Mouse (Mus musculus) heart, postnatal 0 days (tissue): Measurements from ENCODE around the gene Olfr33. TPM values are rescaled to one million over a fixed set of nuclear protein-coding genes. Genes with fewer than 3 reads are reported as not detected.
A peak's percentile ranks its signal among the peaks of the same experiment; 100 is the strongest.

Experiments used
- ATAC-seq: fragments of 200-750 bp; cut with Nextera tagmentation; 2 replicates; pipeline ENCODE4 v1.8.0; 2017; ENCODE audit warnings: low read depth, moderate number of reproducible peaks, moderate library complexity; ENCODE audit not compliant: insufficient read depth
- DNase-seq: peaks from one replicate; pipeline ENCODE4 v3.0.0-alpha.2; 2016; ENCODE audit warnings: low spot score
- H3K27ac ChIP-seq: fragments of 300-500 bp; sonication (generic); 2 replicates; pipeline ENCODE4 v1.5.1; 2014; ENCODE audit warnings: low read depth, mild to moderate bottlenecking
- H3K27me3 ChIP-seq: fragments of 300-500 bp; sonication (generic); 2 replicates; pipeline ENCODE4 v1.6.1; 2014; ENCODE audit warnings: low read length, mixed read lengths; ENCODE audit not compliant: control insufficient read depth, insufficient read depth
- H3K36me3 ChIP-seq: fragments of 300-500 bp; sonication (generic); replicated peaks from 2 replicates; pipeline ENCODE4 v1.6.1; 2014; ENCODE audit warnings: low read length, mixed read lengths; ENCODE audit not compliant: control insufficient read depth, insufficient read depth
- H3K4me1 ChIP-seq: fragments of 300-500 bp; sonication (generic); 2 replicates; pipeline ENCODE4 v1.6.1; 2014; ENCODE audit warnings: antibody characterized with exemption; ENCODE audit not compliant: control insufficient read depth, insufficient read depth
- H3K4me2 ChIP-seq: fragments of 300-500 bp; sonication (generic); 2 replicates; pipeline ENCODE4 v1.6.1; 2014; ENCODE audit warnings: low read depth, mild to moderate bottlenecking, low read length, moderate library complexity
- H3K4me3 ChIP-seq: fragments of 300-500 bp; sonication (generic); 2 replicates; pipeline ENCODE4 v1.5.1; 2014; ENCODE audit warnings: low read depth, low read length
- H3K9ac ChIP-seq: fragments of 300-500 bp; sonication (generic); replicated peaks from 2 replicates; pipeline ENCODE4 v1.6.1; 2014; ENCODE audit warnings: low read depth, low read length, mixed read lengths
- H3K9me3 ChIP-seq: fragments of 300-500 bp; sonication (generic); replicated peaks from 2 replicates; pipeline ENCODE4 v1.6.1; 2016; ENCODE audit warnings: low read length; ENCODE audit not compliant: control insufficient read depth
- CTCF ChIP-seq: IDR thresholded peaks from 2 replicates; pipeline ENCODE4 v1.5.1; 2016; ENCODE audit warnings: antibody characterized with exemption, control low read depth, low read depth
- EP300 ChIP-seq: IDR thresholded peaks from 2 replicates; pipeline ENCODE4 v1.6.1; 2016; ENCODE audit warnings: antibody characterized with exemption, low read depth
- whole genome bisulfite sequencing: fragments of 180-500 bp; shearing (Covaris S2); extraction: QIAGEN DNeasy Blood & Tissue Kit; methylation state at CpG from one replicate; pipeline ENCODE4 v1.1.7; 2014; 5-methylcytosine and 5-hydroxymethylcytosine counted together
- polyA plus RNA-seq: library from polyadenylated mRNA; unstranded; fragments of >200 nt; fragmentation: Nextera tagmentation; extraction: Ambion mirVana; gene quantifications from 2 replicates; pipeline ENCODE4 v1.2.1, GENCODE M21; 2015
- total RNA-seq: library from RNA; depleted of rRNA; stranded (reverse); fragments of >200 nt; gene quantifications from 2 replicates; pipeline ENCODE4 v1.2.3, GENCODE M21; 2014; ENCODE audit warnings: low replicate concordance; rRNA removed

Olfr33 gene
- total and polyA plus RNA-seq, 2 experiments from 2014 or later: not detected

DNA sequence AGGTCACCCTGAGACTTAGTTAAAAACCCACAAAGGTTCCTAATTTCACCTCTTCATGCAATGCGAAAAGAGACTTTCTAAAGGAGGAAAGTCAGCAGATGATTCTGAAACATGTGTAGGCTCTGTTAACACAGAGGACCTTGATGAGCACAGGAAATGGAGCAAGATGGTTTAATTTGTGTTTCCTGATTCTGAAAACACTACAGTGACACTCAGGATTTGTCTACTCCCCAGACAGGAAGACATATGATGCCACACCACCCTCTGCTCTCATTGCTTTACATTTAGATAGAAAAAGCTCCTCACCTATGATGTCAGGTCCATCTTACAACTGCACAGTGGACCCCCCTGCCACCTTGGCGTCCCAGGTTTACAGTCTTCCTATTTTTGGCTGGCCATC is 42.6 kb downstream of the Olfr33 start:
- no peak overlapping the region for H3K27ac ChIP-seq
- 70% methylated on average over 2 of the region's 2 CpGs for WGBS
- ATAC-seq (no peak), DNase-seq (no peak)
- no peak overlapping the region for H3K4me3 ChIP-seq
- H3K9me3 ChIP-seq: no peaks in the 10 kb centered on the region
- H3K4me2 ChIP-seq: no peak overlapping the region
- no peaks in the 10 kb centered on the region for H3K27me3 ChIP-seq
- TF ChIP-seq CTCF (no peak), EP300 (no peak)
- no peaks in the 10 kb centered on the region for H3K4me1 ChIP-seq
- H3K9ac ChIP-seq: no peak overlapping the region
- H3K36me3 ChIP-seq: peaks cover 10% of the 10 kb centered on the region; the same call in 1 of the 2 replicates

DNA sequence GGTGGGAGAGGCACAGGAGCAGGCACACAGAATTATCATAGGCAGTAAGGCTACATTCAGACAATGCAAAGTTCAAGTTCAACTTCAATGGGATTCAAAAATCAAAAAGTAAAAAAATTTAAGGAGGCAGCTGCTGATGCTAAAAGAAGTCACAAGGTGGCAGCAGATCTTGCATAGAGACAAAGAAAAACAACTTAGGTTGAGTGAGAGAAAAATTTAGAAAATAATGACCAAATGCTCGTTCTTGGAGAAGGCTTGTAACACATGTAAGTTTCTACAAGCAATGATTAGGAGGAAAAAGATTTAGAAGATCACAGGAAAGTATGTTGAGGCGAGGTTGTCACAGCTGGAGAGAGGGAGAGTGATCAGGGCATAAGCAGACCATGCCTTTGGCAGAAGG is 53.5 kb downstream of the Olfr33 start:
- no peak for ATAC-seq

DNA sequence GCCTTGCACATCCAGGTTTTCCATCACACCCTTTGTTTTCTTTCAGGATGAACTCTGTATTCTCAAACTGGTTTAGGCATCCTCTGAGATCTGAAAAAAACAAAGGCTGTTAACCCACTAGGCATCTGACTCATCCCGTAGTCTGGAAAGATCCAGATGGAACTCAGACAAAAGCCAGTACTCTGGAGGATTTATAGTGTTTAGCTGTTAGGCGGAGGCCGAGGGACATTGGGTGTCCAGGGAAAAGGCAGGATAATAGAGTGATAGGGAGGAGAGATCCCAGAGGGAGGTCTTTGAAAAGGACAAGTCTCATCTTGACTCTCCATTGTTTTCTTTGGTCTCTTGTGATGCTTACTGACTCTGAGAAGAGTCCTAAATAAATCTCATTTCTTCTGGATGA is 54.3 kb downstream of the Olfr33 start, which contains the start of gene Olfr556:
Olfr556 (plus strand) TSS at position 301 of the 400 bp plus-strand sequence.
- DNase-seq (no peak), ATAC-seq (no peak)
- Histone ChIP-seq H3K27me3 (no peaks in the 10 kb centered on the region), H3K4me1 (no peaks in the 10 kb centered on the region), H3K9ac (no peak within 1 kb of the TSS), H3K4me3 (no peak within 1 kb of the TSS), H3K27ac (no peak within 1 kb of the TSS), H3K4me2 (no peak within 1 kb of the TSS), H3K9me3 (no peaks in the 10 kb centered on the region), H3K36me3 (no peaks in the 10 kb centered on the region)
- TF ChIP-seq EP300 (no peak), CTCF (no peak)
- 59% methylated on average over 3 of the region's 3 CpGs for WGBS

More for the DNA sequence above, 53.5 kb downstream of the Olfr33 start:
- H3K9me3 ChIP-seq: no peaks in the 10 kb centered on the region
- no peak overlapping the region for H3K27ac ChIP-seq
- peak; percentile 54 for TF ChIP-seq CTCF
- TF ChIP-seq EP300: no peak
- H3K4me3 ChIP-seq: no peak overlapping the region
- H3K36me3 ChIP-seq: no peaks in the 10 kb centered on the region
- no peak overlapping the region for H3K4me2 ChIP-seq
- DNase-seq: peak; percentile 42
- 26% methylated on average over 2 of the region's 2 CpGs for WGBS
- no peak overlapping the region for H3K9ac ChIP-seq
- H3K4me1 ChIP-seq: no peaks in the 10 kb centered on the region
- H3K27me3 ChIP-seq: no peaks in the 10 kb centered on the region

Other genes starting within 250 kb of the Olfr33 start
Only the 30 nearest of the 32 such genes appear.
- not detected in 2 replicates for gene Olfr543, start 237.4 kb downstream of the Olfr33 start, total RNA-seq
- gene Olfr543, start 237.4 kb downstream of the Olfr33 start, polyA plus RNA-seq: not detected in 2 replicates
- not detected in 2 replicates for gene Olfr544, start 230.8 kb downstream of the Olfr33 start, total RNA-seq
- gene Olfr544, start 230.8 kb downstream of the Olfr33 start, polyA plus RNA-seq: not detected in 2 replicates
- not detected in 2 replicates for gene Olfr545, start 219.5 kb downstream of the Olfr33 start, total RNA-seq
- not detected in 2 replicates for gene Olfr545, start 219.5 kb downstream of the Olfr33 start, polyA plus RNA-seq
- gene Olfr547, start 184.3 kb downstream of the Olfr33 start, total RNA-seq: not detected in 2 replicates
- not detected in 2 replicates for gene Olfr547, start 184.3 kb downstream of the Olfr33 start, polyA plus RNA-seq
- not detected in 2 replicates for gene Olfr548-ps1, start 178.2 kb downstream of the Olfr33 start, total RNA-seq
- not detected in 2 replicates for gene Olfr548-ps1, start 178.2 kb downstream of the Olfr33 start, polyA plus RNA-seq
- not detected in 2 replicates for gene Olfr549, start 169.2 kb downstream of the Olfr33 start, total RNA-seq
- gene Olfr549, start 169.2 kb downstream of the Olfr33 start, polyA plus RNA-seq: not detected in 2 replicates
- 4.0 and 5.6 TPM in 2 replicates for gene Trim21, start 153.6 kb downstream of the Olfr33 start, total RNA-seq
- 0.22 and 0.32 TPM in 2 replicates for gene Trim21, start 153.6 kb downstream of the Olfr33 start, polyA plus RNA-seq
- not detected in 2 replicates for gene Olfr550, start 147.6 kb downstream of the Olfr33 start, total RNA-seq
- not detected in 2 replicates for gene Olfr550, start 147.6 kb downstream of the Olfr33 start, polyA plus RNA-seq
- not detected in 2 replicates for gene Olfr551, start 127.2 kb downstream of the Olfr33 start, total RNA-seq
- not detected in 2 replicates for gene Olfr551, start 127.2 kb downstream of the Olfr33 start, polyA plus RNA-seq
- gene Olfr552, start 121.3 kb downstream of the Olfr33 start, total RNA-seq: not detected in 2 replicates
- gene Olfr552, start 121.3 kb downstream of the Olfr33 start, polyA plus RNA-seq: not detected in 2 replicates
- not detected in 2 replicates for gene Olfr553, start 100.9 kb downstream of the Olfr33 start, total RNA-seq
- not detected in 2 replicates for gene Olfr553, start 100.9 kb downstream of the Olfr33 start, polyA plus RNA-seq
- gene Olfr554, start 80.6 kb downstream of the Olfr33 start, total RNA-seq: not detected in 2 replicates
- gene Olfr554, start 80.6 kb downstream of the Olfr33 start, polyA plus RNA-seq: not detected in 2 replicates
- gene Olfr555, start 60.2 kb downstream of the Olfr33 start, total RNA-seq: not detected in 2 replicates
- gene Olfr555, start 60.2 kb downstream of the Olfr33 start, polyA plus RNA-seq: not detected in 2 replicates
- gene Olfr556, start 54.2 kb downstream of the Olfr33 start, total RNA-seq: not detected in 2 replicates
- not detected in 2 replicates for gene Olfr556, start 54.2 kb downstream of the Olfr33 start, polyA plus RNA-seq
- gene Trim68, start 31.7 kb downstream of the Olfr33 start, total RNA-seq: 10.0 and 22.4 TPM in 2 replicates
- gene Trim68, start 31.7 kb downstream of the Olfr33 start, polyA plus RNA-seq: 8.3 and 8.9 TPM in 2 replicates
- not detected in 2 replicates for gene Olfr557, start 23.2 kb downstream of the Olfr33 start, total RNA-seq
- not detected in 2 replicates for gene Olfr557, start 23.2 kb downstream of the Olfr33 start, polyA plus RNA-seq
- 1.2 and 1.5 TPM in 2 replicates for gene Olfr558, start 16.9 kb downstream of the Olfr33 start, total RNA-seq
- 2.2 and 2.3 TPM in 2 replicates for gene Olfr558, start 16.9 kb downstream of the Olfr33 start, polyA plus RNA-seq
- gene Olfr559, start 8.4 kb upstream of the Olfr33 start, total RNA-seq: not detected in 2 replicates
- gene Olfr559, start 8.4 kb upstream of the Olfr33 start, polyA plus RNA-seq: not detected in 2 replicates
- gene Olfr560, start 40.3 kb upstream of the Olfr33 start, total RNA-seq: not detected in 2 replicates
- gene Olfr560, start 40.3 kb upstream of the Olfr33 start, polyA plus RNA-seq: not detected in 2 replicates
- 1.0 and 4.1 TPM in 2 replicates for gene Olfr78, start 40.4 kb upstream of the Olfr33 start, total RNA-seq
- gene Olfr78, start 40.4 kb upstream of the Olfr33 start, polyA plus RNA-seq: 0.34 and 0.60 TPM in 2 replicates
- gene Olfr561, start 52.2 kb upstream of the Olfr33 start, total RNA-seq: not detected in 2 replicates
- gene Olfr561, start 52.2 kb upstream of the Olfr33 start, polyA plus RNA-seq: not detected in 2 replicates
- gene Olfr564, start 84.4 kb upstream of the Olfr33 start, total RNA-seq: not detected in 2 replicates
- gene Olfr564, start 84.4 kb upstream of the Olfr33 start, polyA plus RNA-seq: not detected in 2 replicates
- gene Olfr566, start 139.7 kb upstream of the Olfr33 start, total RNA-seq: not detected in 2 replicates
- not detected in 2 replicates for gene Olfr566, start 139.7 kb upstream of the Olfr33 start, polyA plus RNA-seq
- not detected in 2 replicates for gene Olfr568, start 158.1 kb upstream of the Olfr33 start, total RNA-seq
- not detected in 2 replicates for gene Olfr568, start 158.1 kb upstream of the Olfr33 start, polyA plus RNA-seq
- not detected in 2 replicates for gene Olfr569, start 171.8 kb upstream of the Olfr33 start, total RNA-seq
- not detected in 2 replicates for gene Olfr569, start 171.8 kb upstream of the Olfr33 start, polyA plus RNA-seq
- gene Olfr570, start 175.5 kb upstream of the Olfr33 start, total RNA-seq: not detected in 2 replicates
- not detected in 2 replicates for gene Olfr570, start 175.5 kb upstream of the Olfr33 start, polyA plus RNA-seq
- not detected in 2 replicates for gene Olfr571, start 198.5 kb upstream of the Olfr33 start, total RNA-seq
- not detected in 2 replicates for gene Olfr571, start 198.5 kb upstream of the Olfr33 start, polyA plus RNA-seq
- not detected in 2 replicates for gene Olfr572, start 205.3 kb upstream of the Olfr33 start, total RNA-seq
- gene Olfr572, start 205.3 kb upstream of the Olfr33 start, polyA plus RNA-seq: not detected in 2 replicates
- gene Olfr573-ps1, start 223.5 kb upstream of the Olfr33 start, total RNA-seq: not detected in 2 replicates
- not detected in 2 replicates for gene Olfr573-ps1, start 223.5 kb upstream of the Olfr33 start, polyA plus RNA-seq
- not detected in 2 replicates for gene Olfr574, start 229.4 kb upstream of the Olfr33 start, total RNA-seq
- not detected in 2 replicates for gene Olfr574, start 229.4 kb upstream of the Olfr33 start, polyA plus RNA-seq